Mouse (Mus musculus): ENCODE data around the gene Luc7l3. TPM values are rescaled to one million over a fixed set of nuclear protein-coding genes. Genes with fewer than 3 reads are reported as not detected.

Gene Luc7l3
- total and polyA plus RNA-seq, 3 experiments, result 47.3 to 90.5 (median 54.7) TPM

DNA sequence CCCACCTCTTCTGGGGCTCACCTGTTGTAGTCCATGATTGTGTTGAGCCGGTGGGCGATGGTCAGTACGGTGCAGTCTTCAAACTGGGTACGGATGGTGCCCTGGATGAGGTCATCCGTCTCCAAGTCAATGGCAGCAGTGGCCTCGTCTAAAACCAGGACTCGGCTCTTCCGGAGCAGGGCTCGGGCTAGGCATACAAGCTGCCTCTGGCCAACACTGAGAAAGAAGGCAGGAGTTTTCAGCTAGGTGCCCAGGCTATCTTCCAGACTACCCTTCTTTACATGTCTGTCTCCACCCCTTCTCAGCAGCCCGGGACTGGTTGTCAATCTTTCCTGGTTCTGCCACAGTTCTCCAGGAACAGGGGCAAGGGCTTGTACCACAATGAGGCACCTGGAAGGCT lies 24.1 kb upstream of the Luc7l3 start:
- Histone ChIP-seq H3K36me3 (ENCODE audit: control insufficient read depth in 1 of 2, insufficient read depth in 2 of 2, low read length in 2 of 2) (peaks cover 0 to 12% of the 10 kb centered on the region in 2 experiments; a peak in 2 of 4 replicates), H3K27ac (ENCODE audit: control insufficient read depth, low read depth, low read length) (no peak overlapping the region), H3K4me1 (ENCODE audit: control insufficient read depth in 1 of 2, insufficient read depth in 2 of 2, low read length in 2 of 2) (peaks cover 2 to 17% of the 10 kb centered on the region in 2 experiments), H3K4me3 (ENCODE audit: control insufficient read depth in 1 of 2, insufficient read depth in 1 of 2, low read depth in 2 of 2, low read length in 2 of 2) (no peak overlapping the region), H3K79me2 (ENCODE audit: control insufficient read depth, insufficient read depth, low read length, poor library complexity) (no peaks in the 10 kb centered on the region), H3K9ac (ENCODE audit: control insufficient read depth, low read depth, low read length, poor library complexity, severe bottlenecking) (no peak overlapping the region), H3K27me3 (ENCODE audit: control insufficient read depth in 1 of 2, insufficient read depth in 2 of 2, low read length in 2 of 2) (no peaks in the 10 kb centered on the region; a peak in 1 of 4 replicates), H3K9me3 (replicated peaks; ENCODE audit: insufficient read depth, low read length) (no peaks in the 10 kb centered on the region)
- DNase-seq (ENCODE audit: low read depth, low spot score), result no peak
- TF ChIP-seq SMC3 (IDR thresholded peaks at IDR 0.05; ENCODE audit: low read depth, low read length) (no peak), RCOR1 (IDR thresholded peaks at IDR 0.05; ENCODE audit: low read depth, low read length) (no peak), CTCF (IDR thresholded peaks at IDR 0.05 in 2 of 3, conservative IDR thresholded peaks at IDR 0.05 in 1 of 3; ENCODE audit: control insufficient read depth in 1 of 3, insufficient read depth in 1 of 3, low read depth in 2 of 3, low read length in 3 of 3, poor library complexity in 1 of 3, severe bottlenecking in 1 of 3) (no peak), MAFK (IDR thresholded peaks at IDR 0.05; ENCODE audit: borderline replicate concordance, low read depth, low read length) (no peak), POLR2AphosphoS2 (IDR thresholded peaks at IDR 0.05; ENCODE audit: low read length) (no peak), GABPA (IDR thresholded peaks at IDR 0.05; ENCODE audit: low read depth, low read length) (no peak), UBTF (IDR thresholded peaks at IDR 0.05; ENCODE audit: borderline replicate concordance, insufficient read depth, low read depth, low read length) (no peak), TBP (IDR thresholded peaks at IDR 0.05; ENCODE audit: low read depth, low read length) (no peak), ZKSCAN1 (IDR thresholded peaks at IDR 0.05; ENCODE audit: low read depth, low read length) (no peak), ELF1 (IDR thresholded peaks at IDR 0.05; ENCODE audit: low read depth, low read length) (no peak), USF2 (IDR thresholded peaks at IDR 0.05; ENCODE audit: borderline replicate concordance in 1 of 2, insufficient read depth in 1 of 2, low read depth in 1 of 2, low read length in 2 of 2) (no peak), USF1 (IDR thresholded peaks at IDR 0.05; ENCODE audit: low read depth, low read length) (no peak), BHLHE40 (IDR thresholded peaks at IDR 0.05; ENCODE audit: borderline replicate concordance, low read depth, low read length) (no peak), MYC (IDR thresholded peaks at IDR 0.05; ENCODE audit: low read depth, low read length) (no peak), CHD1 (IDR thresholded peaks at IDR 0.05; ENCODE audit: low read depth, low read length) (no peak), TCF12 (IDR thresholded peaks at IDR 0.05; ENCODE audit: low read depth, low read length) (no peak)

- Histone ChIP-seq H3K79me2 (ENCODE audit: control insufficient read depth, insufficient read depth, low read length, poor library complexity) (no peaks in the 10 kb centered on the region), H3K9ac (ENCODE audit: control insufficient read depth, low read depth, low read length, poor library complexity, severe bottlenecking) (no peak overlapping the region), H3K4me3 (ENCODE audit: control insufficient read depth in 1 of 2, insufficient read depth in 1 of 2, low read depth in 2 of 2, low read length in 2 of 2) (no peak overlapping the region), H3K27ac (ENCODE audit: control insufficient read depth, low read depth, low read length) (no peak overlapping the region), H3K4me1 (ENCODE audit: control insufficient read depth in 1 of 2, insufficient read depth in 2 of 2, low read length in 2 of 2) (peaks cover 0 to 5% of the 10 kb centered on the region in 2 experiments; a peak in 2 of 4 replicates), H3K9me3 (replicated peaks; ENCODE audit: insufficient read depth, low read length) (no peaks in the 10 kb centered on the region), H3K36me3 (ENCODE audit: control insufficient read depth in 1 of 2, insufficient read depth in 2 of 2, low read length in 2 of 2) (no peaks in the 10 kb centered on the region), H3K27me3 (ENCODE audit: control insufficient read depth in 1 of 2, insufficient read depth in 2 of 2, low read length in 2 of 2) (no peaks in the 10 kb centered on the region; a peak in 1 of 4 replicates)
- DNase-seq (ENCODE audit: low read depth, low spot score), result no peak
- no peak for TF ChIP-seq MXI1 (IDR thresholded peaks at IDR 0.05; ENCODE audit: low read depth, low read length)
- TF ChIP-seq NRF1 (IDR thresholded peaks at IDR 0.05; ENCODE audit: insufficient read depth, low read depth, low read length, poor library complexity, severe bottlenecking), result no peak
- no peak for TF ChIP-seq TBP (IDR thresholded peaks at IDR 0.05; ENCODE audit: low read depth, low read length)
- TF ChIP-seq ZC3H11A (IDR thresholded peaks at IDR 0.05; ENCODE audit: low read depth, low read length), result no peak
- no peak for TF ChIP-seq MAFK (IDR thresholded peaks at IDR 0.05; ENCODE audit: borderline replicate concordance, low read depth, low read length)
- TF ChIP-seq NELFE (IDR thresholded peaks at IDR 0.05; ENCODE audit: low read depth, low read length), result no peak
- no peak for TF ChIP-seq CTCF (IDR thresholded peaks at IDR 0.05 in 2 of 3, conservative IDR thresholded peaks at IDR 0.05 in 1 of 3; ENCODE audit: control insufficient read depth in 1 of 3, insufficient read depth in 1 of 3, low read depth in 2 of 3, low read length in 3 of 3, poor library complexity in 1 of 3, severe bottlenecking in 1 of 3)
- TF ChIP-seq BHLHE40 (IDR thresholded peaks at IDR 0.05; ENCODE audit: borderline replicate concordance, low read depth, low read length), result no peak
- no peak for TF ChIP-seq USF1 (IDR thresholded peaks at IDR 0.05; ENCODE audit: low read depth, low read length)
- TF ChIP-seq CHD2 (IDR thresholded peaks at IDR 0.05; ENCODE audit: low read length), result no peak
- no peak for TF ChIP-seq GABPA (IDR thresholded peaks at IDR 0.05; ENCODE audit: low read depth, low read length)
- no peak for TF ChIP-seq ETS1 (IDR thresholded peaks at IDR 0.05; ENCODE audit: low read depth, low read length)
- no peak for TF ChIP-seq GATA1 (IDR thresholded peaks at IDR 0.05; ENCODE audit: low read depth, low read length)
- no peak for TF ChIP-seq TCF12 (IDR thresholded peaks at IDR 0.05; ENCODE audit: low read depth, low read length)
- no peak for TF ChIP-seq POLR2AphosphoS5 (IDR thresholded peaks at IDR 0.05; ENCODE audit: borderline replicate concordance, low read depth, low read length)
- no peak for TF ChIP-seq MAX (IDR thresholded peaks at IDR 0.05; ENCODE audit: low read length)
- no peak for TF ChIP-seq CHD1 (IDR thresholded peaks at IDR 0.05; ENCODE audit: low read depth, low read length)
- TF ChIP-seq POLR2A (IDR thresholded peaks at IDR 0.05; ENCODE audit: control insufficient read depth in 1 of 2, insufficient read depth in 1 of 2, low read depth in 1 of 2, low read length in 2 of 2, poor library complexity in 1 of 2), result no peak
- no peak for TF ChIP-seq ZKSCAN1 (IDR thresholded peaks at IDR 0.05; ENCODE audit: low read depth, low read length)
Observed at GRCm38 (mm10) chr11:94344470-94344869, 22.7 kb upstream of the Luc7l3 start.

Measured in MEL (cell line).